Mouse (Mus musculus) limb, embryonic 14.5 days (tissue): ENCODE measurements around the gene Snrnp35. TPM values are rescaled to one million over a fixed set of nuclear protein-coding genes. Genes with fewer than 3 reads are reported as not detected.

Experiments
- ATAC-seq: fragments of 200-750 bp; cut with Nextera tagmentation; 2 replicates; pipeline ENCODE4 v1.8.0; 2017; ENCODE audit warnings: low read depth, moderate number of reproducible peaks, moderate TSS enrichment; ENCODE audit not compliant: low FRiP score
- DNase-seq: peaks from one replicate; pipeline ENCODE4 v3.0.0-alpha.2; 2015; ENCODE audit warnings: low spot score
- H3K27ac ChIP-seq: fragments of 300-500 bp; sonication (generic); replicated peaks from 2 replicates; pipeline ENCODE4 v1.5.1; 2014; ENCODE audit warnings: low read depth, mild to moderate bottlenecking, low read length, moderate library complexity, mixed read lengths
- H3K27me3 ChIP-seq: fragments of 300-500 bp; sonication (generic); 2 replicates; pipeline ENCODE4 v1.6.1; 2014; ENCODE audit warnings: low read length, mixed read lengths; ENCODE audit not compliant: control insufficient read depth, insufficient read depth
- H3K36me3 ChIP-seq: fragments of 300-500 bp; sonication (generic); 2 replicates; pipeline ENCODE4 v1.6.1; 2014; ENCODE audit warnings: mild to moderate bottlenecking, low read length, moderate library complexity, mixed read lengths; ENCODE audit not compliant: control insufficient read depth, insufficient read depth
- H3K4me1 ChIP-seq: fragments of 300-500 bp; sonication (generic); 2 replicates; pipeline ENCODE4 v1.6.1; 2014; ENCODE audit warnings: antibody characterized with exemption, low read length, mixed read lengths; ENCODE audit not compliant: control insufficient read depth, insufficient read depth
- H3K4me2 ChIP-seq: fragments of 300-500 bp; sonication (generic); replicated peaks from 2 replicates; pipeline ENCODE4 v1.6.1; 2014; ENCODE audit warnings: low read depth, mild to moderate bottlenecking, low read length, moderate library complexity; ENCODE audit not compliant: severe bottlenecking
- H3K4me3 ChIP-seq: fragments of 300-500 bp; sonication (generic); replicated peaks from 2 replicates; pipeline ENCODE4 v1.5.1; 2014; ENCODE audit warnings: low read length
- H3K9ac ChIP-seq: fragments of 300-500 bp; sonication (generic); 2 replicates; pipeline ENCODE4 v1.6.1; 2014; ENCODE audit warnings: mild to moderate bottlenecking, low read depth, low read length, moderate library complexity; ENCODE audit not compliant: severe bottlenecking
- H3K9me3 ChIP-seq: fragments of 300-500 bp; sonication (generic); 2 replicates; pipeline ENCODE4 v1.6.1; 2016; ENCODE audit warnings: low read length; ENCODE audit not compliant: control insufficient read depth
- POLR2A ChIP-seq: fragments of 200-500 bp; IDR thresholded peaks from 2 replicates; pipeline ENCODE4 v1.8.0; 2012; ENCODE audit warnings: inconsistent platforms, mild to moderate bottlenecking, moderate library complexity, borderline replicate concordance; ENCODE audit not compliant: insufficient read depth, insufficient read length; ENCODE audit errors: extremely low read depth
- WGBS: fragments of 180-500 bp; shearing (Covaris S2); extraction: QIAGEN DNeasy Blood & Tissue Kit; methylation state at CpG from one replicate; pipeline ENCODE4 v1.1.7; 2014; 5-methylcytosine and 5-hydroxymethylcytosine counted together
- polyA plus RNA-seq, 2 experiments: library from polyadenylated mRNA; depleted of rRNA in 1 of 2; stranded (reverse) in 1 of 2; unstranded in 1 of 2; fragments of >200 nt; fragmentation: Nextera tagmentation in 1 of 2; extraction: Ambion mirVana in 1 of 2; gene quantifications; 2 replicates each; pipeline versions ENCODE4 v1.2.1 to v1.2.3; 2012 to 2014

Snrnp35 gene
- polyA plus RNA-seq, 2 experiments = 10.7 to 17.1 TPM

- peak within 1 kb of the TSS; percentile 86 for H3K27ac ChIP-seq
- ATAC-seq (peak; percentile 99), DNase-seq (peak; percentile 97)
- no peaks in the 10 kb centered on the region for H3K9me3 ChIP-seq
- peak within 1 kb of the TSS; percentile 76 for H3K4me2 ChIP-seq
- no peak for TF ChIP-seq POLR2A
- H3K4me3 ChIP-seq = peak within 1 kb of the TSS; percentile 90
- peak within 1 kb of the TSS; percentile 92 for H3K9ac ChIP-seq
- H3K27me3 ChIP-seq = no peaks in the 10 kb centered on the region
- WGBS = under 1% methylated on average over 29 of the region's 35 CpGs
- peaks cover 7% of the 10 kb centered on the region for H3K4me1 ChIP-seq
- peaks cover 33% of the 10 kb centered on the region for H3K36me3 ChIP-seq
Measured at GRCm38 (mm10) chr5:124540383-124540786, 57.5 kb downstream of the Snrnp35 start, which contains the start of gene Tmed2. Gene Tmed2 (plus strand): TSS chr5:124540695.

Other genes starting within 250 kb of the Snrnp35 start
- gene Pitpnm2, start 233.4 kb upstream of the Snrnp35 start, polyA plus RNA-seq (2012; rRNA removed) = 37.1 and 49.5 TPM in 2 replicates
- gene Pitpnm2, start 233.4 kb upstream of the Snrnp35 start, polyA plus RNA-seq (2014; fragmentation: Nextera tagmentation; extraction: Ambion mirVana) = 8.2 and 10.0 TPM in 2 replicates
- 10.2 and 11.0 TPM in 2 replicates for gene Mphosph9, start 155.2 kb upstream of the Snrnp35 start, polyA plus RNA-seq (2012; rRNA removed)
- gene Mphosph9, start 155.2 kb upstream of the Snrnp35 start, polyA plus RNA-seq (2014; fragmentation: Nextera tagmentation; extraction: Ambion mirVana) = 9.5 and 12.2 TPM in 2 replicates
- gene 2810006K23Rik, start 155.0 kb upstream of the Snrnp35 start, polyA plus RNA-seq (2012; rRNA removed) = 11.8 and 12.3 TPM in 2 replicates
- 9.7 and 10.4 TPM in 2 replicates for gene 2810006K23Rik, start 155.0 kb upstream of the Snrnp35 start, polyA plus RNA-seq (2014; fragmentation: Nextera tagmentation; extraction: Ambion mirVana)
- gene Cdk2ap1, start 120.1 kb upstream of the Snrnp35 start, polyA plus RNA-seq (2012; rRNA removed) = 379 and 405 TPM in 2 replicates
- gene Cdk2ap1, start 120.1 kb upstream of the Snrnp35 start, polyA plus RNA-seq (2014; fragmentation: Nextera tagmentation; extraction: Ambion mirVana) = 122 and 234 TPM in 2 replicates
- 43.0 and 45.9 TPM in 2 replicates for gene Sbno1, start 57.1 kb upstream of the Snrnp35 start, polyA plus RNA-seq (2012; rRNA removed)
- 65.1 and 76.3 TPM in 2 replicates for gene Sbno1, start 57.1 kb upstream of the Snrnp35 start, polyA plus RNA-seq (2014; fragmentation: Nextera tagmentation; extraction: Ambion mirVana)
- gene Kmt5a, start 43.2 kb upstream of the Snrnp35 start, polyA plus RNA-seq (2012; rRNA removed) = 96.7 and 101 TPM in 2 replicates
- gene Kmt5a, start 43.2 kb upstream of the Snrnp35 start, polyA plus RNA-seq (2014; fragmentation: Nextera tagmentation; extraction: Ambion mirVana) = 70.9 and 91.4 TPM in 2 replicates
- gene Rilpl2, start 4.8 kb upstream of the Snrnp35 start, polyA plus RNA-seq (2012; rRNA removed) = 34.7 and 36.3 TPM in 2 replicates
- 36.9 and 39.2 TPM in 2 replicates for gene Rilpl2, start 4.8 kb upstream of the Snrnp35 start, polyA plus RNA-seq (2014; fragmentation: Nextera tagmentation; extraction: Ambion mirVana)
- gene Rilpl1, start 48.3 kb downstream of the Snrnp35 start, polyA plus RNA-seq (2012; rRNA removed) = 17.8 and 22.4 TPM in 2 replicates
- 23.2 and 28.0 TPM in 2 replicates for gene Rilpl1, start 48.3 kb downstream of the Snrnp35 start, polyA plus RNA-seq (2014; fragmentation: Nextera tagmentation; extraction: Ambion mirVana)
- gene Tmed2, start 57.6 kb downstream of the Snrnp35 start, polyA plus RNA-seq (2012; rRNA removed) = 260 and 264 TPM in 2 replicates
- 594 and 615 TPM in 2 replicates for gene Tmed2, start 57.6 kb downstream of the Snrnp35 start, polyA plus RNA-seq (2014; fragmentation: Nextera tagmentation; extraction: Ambion mirVana)
- 20.8 and 22.0 TPM in 2 replicates for gene Ddx55, start 69.7 kb downstream of the Snrnp35 start, polyA plus RNA-seq (2012; rRNA removed)
- gene Ddx55, start 69.7 kb downstream of the Snrnp35 start, polyA plus RNA-seq (2014; fragmentation: Nextera tagmentation; extraction: Ambion mirVana) = 11.9 and 12.5 TPM in 2 replicates
- 37.4 and 42.5 TPM in 2 replicates for gene Eif2b1, start 96.0 kb downstream of the Snrnp35 start, polyA plus RNA-seq (2012; rRNA removed)
- gene Eif2b1, start 96.0 kb downstream of the Snrnp35 start, polyA plus RNA-seq (2014; fragmentation: Nextera tagmentation; extraction: Ambion mirVana) = 71.3 and 73.5 TPM in 2 replicates
- 86.9 and 94.6 TPM in 2 replicates for gene Gtf2h3, start 96.0 kb downstream of the Snrnp35 start, polyA plus RNA-seq (2012; rRNA removed)
- 62.6 and 76.4 TPM in 2 replicates for gene Gtf2h3, start 96.0 kb downstream of the Snrnp35 start, polyA plus RNA-seq (2014; fragmentation: Nextera tagmentation; extraction: Ambion mirVana)
- gene Atp6v0a2, start 145.4 kb downstream of the Snrnp35 start, polyA plus RNA-seq (2012; rRNA removed) = 33.3 and 39.7 TPM in 2 replicates
- 42.8 and 45.4 TPM in 2 replicates for gene Atp6v0a2, start 145.4 kb downstream of the Snrnp35 start, polyA plus RNA-seq (2014; fragmentation: Nextera tagmentation; extraction: Ambion mirVana)
- gene Dnah10, start 242.0 kb downstream of the Snrnp35 start, polyA plus RNA-seq (2012; rRNA removed) = 0.20 and 0.38 TPM in 2 replicates
- 0.11 TPM in 1 of 2 replicates, not detected in the other for gene Dnah10, start 242.0 kb downstream of the Snrnp35 start, polyA plus RNA-seq (2014; fragmentation: Nextera tagmentation; extraction: Ambion mirVana)